Mouse (Mus musculus): ENCODE measurements at regions not wholly inside any gene's neighbourhood (a gene's known extent, or its start where the extent isn't known, plus 50 kb on each side); places are given as distances from the start of the nearest gene placed in this dataset.

DNA sequence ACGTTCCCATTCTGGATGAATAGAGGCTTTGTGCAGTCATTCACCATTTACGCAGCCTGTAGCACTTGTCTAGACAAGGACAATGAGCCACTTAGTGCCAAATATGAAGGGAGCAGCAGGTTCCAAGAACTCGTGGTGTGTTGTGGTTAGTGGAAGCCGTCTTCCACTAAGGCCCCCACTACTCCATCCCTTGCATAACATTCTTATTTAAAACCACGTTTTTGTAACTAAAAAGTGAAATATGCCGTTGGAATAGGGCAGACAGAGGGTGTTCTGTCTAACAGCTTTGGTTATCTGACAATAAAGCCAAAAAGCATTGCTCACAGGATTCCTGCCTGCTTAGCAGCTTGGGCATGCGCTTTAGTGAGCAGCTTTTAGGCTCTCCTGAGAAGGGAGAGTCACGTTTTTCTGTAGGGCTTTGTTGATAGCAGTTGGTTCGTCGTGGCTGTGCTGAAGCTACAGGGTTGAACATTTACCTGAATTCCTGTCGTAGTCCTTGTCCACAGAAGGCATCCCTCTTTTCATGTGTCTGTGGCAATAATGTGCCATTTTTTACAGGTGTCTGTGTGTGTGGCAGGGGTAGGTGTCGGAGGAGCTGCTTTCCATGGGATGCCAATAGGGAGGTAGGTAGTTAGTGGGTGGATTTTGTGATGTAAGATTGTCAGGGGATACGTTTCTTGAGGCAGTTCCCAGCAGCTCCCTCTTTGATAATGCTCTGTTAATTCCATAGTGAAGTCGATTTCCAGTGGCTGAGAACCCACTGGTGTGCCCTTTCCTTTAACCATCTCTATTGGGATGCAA is 221.9 kb downstream of the 1700064H15Rik start:
- TF ChIP-seq POLR2A (IDR thresholded peaks at IDR 0.05; ENCODE audit: insufficient read length, low read depth) (no peak), USF1 (IDR thresholded peaks at IDR 0.05; ENCODE audit: low read depth) (no peak), MAX (IDR thresholded peaks at IDR 0.05; ENCODE audit: low read depth) (no peak), POLR2AphosphoS2 (IDR thresholded peaks at IDR 0.05; ENCODE audit: insufficient read length, low read depth) (no peak), E2F4 (IDR thresholded peaks at IDR 0.05; ENCODE audit: insufficient read depth) (no peak)
